Mouse (Mus musculus): ENCODE results near the gene Mlxip.

The Mlxip gene

GRCm38 (mm10) chr5:123394303-123394956 lies at the start of gene Mlxip:
Mlxip (plus strand) TSS chr5:123394798.
- peak; percentile 80 for DNase-seq (ENCODE audit: low read depth, low spot score)

DNA sequence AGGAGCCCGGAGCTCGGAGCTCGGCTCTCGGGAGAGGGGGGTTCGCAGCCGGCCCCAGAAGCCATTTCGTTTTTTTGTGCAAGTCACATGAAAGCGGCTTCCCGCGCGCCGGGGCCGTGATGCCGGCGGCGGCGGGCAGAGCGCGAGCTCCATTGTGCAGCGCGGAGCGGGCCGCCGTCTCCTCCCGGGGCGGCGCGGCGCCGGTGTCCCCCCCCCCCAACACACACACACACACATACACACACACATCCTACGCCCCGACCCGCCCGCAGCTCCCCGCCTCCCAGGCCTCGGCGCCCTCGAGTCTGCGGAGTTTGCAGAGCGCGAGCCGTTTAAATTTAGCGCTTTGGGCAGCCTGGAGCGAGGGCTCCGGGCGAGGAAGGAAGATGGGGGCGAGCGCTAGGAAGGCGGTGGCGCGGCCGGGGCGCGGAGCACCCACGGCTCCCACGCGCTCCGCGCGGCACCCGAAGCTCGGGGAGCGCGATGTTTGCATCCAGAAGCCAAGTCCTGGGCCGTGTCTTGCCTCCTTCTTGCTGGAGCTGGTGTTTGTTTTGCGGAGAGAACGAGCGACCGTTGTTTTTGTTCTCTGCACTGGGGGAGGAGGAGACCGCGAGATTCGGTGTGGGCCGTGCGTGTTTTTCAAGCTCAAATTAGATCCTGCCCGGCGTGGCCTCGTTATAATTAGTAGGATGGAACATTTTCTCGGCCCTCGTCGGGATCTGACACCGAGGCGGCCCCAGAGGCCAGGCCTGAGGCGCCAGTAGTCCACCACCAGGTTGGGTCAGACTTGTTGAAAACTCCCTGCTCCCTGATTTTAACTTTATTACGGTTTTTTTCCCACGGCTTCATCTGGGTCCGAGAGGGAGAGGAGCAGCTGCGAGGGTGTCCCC lies 49.4 kb upstream of the Mlxip start:
- DNase-seq (ENCODE audit: low read depth, low spot score) = no peak

GRCm38 (mm10) chr5:123345853-123346654 lies 48.5 kb upstream of the Mlxip start:
- peak; percentile 76 for DNase-seq (ENCODE audit: low read depth, low spot score)

DNA sequence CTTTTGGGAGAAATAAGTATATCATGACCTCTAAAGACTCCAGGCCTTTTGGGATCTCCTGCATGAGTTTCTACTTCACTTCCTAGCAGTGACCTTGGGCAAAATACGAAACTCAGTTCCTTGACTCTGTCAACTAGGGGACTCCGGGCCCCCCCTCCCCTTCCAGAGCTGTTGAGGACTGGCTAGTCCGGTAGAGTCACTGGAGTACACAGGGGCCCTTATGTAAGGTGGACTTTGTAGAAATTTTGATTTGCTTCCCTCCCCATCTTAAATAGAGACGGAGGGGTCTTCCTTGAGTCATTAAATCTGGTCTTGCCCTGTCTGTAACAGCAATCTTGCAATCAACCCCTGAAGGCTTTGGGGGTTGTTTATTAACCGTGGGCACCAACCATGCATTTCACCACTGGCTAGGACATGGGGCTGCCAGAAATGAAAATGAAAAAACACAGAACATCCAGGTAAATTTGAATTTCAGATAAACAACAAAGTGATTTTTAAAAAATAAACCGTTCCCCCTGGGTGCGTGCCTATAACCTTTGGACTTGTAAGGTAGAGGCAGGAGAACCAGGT lies 47.8 kb upstream of the Mlxip start:
- DNase-seq (ENCODE audit: low read depth, low spot score) = no peak

GRCm38 (mm10) chr5:123347985-123348384 lies 46.6 kb upstream of the Mlxip start:
- no peak for DNase-seq (ENCODE audit: low read depth, low spot score)

DNA sequence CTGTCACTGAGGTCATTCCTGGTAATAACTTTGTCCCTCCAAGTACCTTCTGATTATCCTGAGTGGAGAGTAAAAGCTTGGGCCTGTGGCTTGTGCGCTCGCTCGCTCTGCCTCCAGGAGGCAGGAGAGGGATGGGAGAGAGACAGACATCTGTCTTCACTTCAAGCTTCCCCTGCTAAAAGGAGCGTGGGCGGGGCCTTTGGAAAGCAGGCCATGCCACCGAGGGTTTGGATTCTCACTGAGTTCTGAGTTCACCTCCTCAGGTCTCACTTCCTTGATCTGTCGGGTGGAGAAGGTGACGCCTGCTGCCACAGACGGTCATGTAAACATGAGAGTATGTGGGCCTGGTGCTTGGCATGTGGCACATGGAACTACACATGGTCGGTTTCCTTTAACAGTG lies 44.2 kb upstream of the Mlxip start:
- no peak for DNase-seq (ENCODE audit: low read depth, low spot score)

DNA sequence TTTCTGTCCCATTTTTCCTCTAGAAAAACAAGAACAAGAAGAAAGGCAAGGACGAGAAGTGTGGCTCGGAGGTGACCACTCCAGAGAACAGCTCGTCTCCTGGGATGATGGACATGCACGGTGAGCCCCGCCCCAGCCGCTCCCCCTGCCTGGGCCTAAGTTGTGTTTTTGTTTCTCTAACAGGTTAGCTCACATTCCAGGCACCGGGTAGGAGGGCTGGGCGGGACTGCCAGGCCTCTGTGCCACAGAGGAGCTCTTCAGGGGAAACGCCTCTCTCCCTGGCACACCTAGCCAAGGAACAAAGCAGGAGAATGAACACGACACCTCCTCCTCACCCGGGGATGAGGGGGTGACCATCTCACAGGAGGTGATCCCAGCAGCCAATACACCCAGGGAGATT lies 38.7 kb upstream of the Mlxip start:
- no peak for DNase-seq (ENCODE audit: low read depth, low spot score)

GRCm38 (mm10) chr5:123357253-123357652 lies 37.3 kb upstream of the Mlxip start:
- no peak for DNase-seq (ENCODE audit: low read depth, low spot score)

DNA sequence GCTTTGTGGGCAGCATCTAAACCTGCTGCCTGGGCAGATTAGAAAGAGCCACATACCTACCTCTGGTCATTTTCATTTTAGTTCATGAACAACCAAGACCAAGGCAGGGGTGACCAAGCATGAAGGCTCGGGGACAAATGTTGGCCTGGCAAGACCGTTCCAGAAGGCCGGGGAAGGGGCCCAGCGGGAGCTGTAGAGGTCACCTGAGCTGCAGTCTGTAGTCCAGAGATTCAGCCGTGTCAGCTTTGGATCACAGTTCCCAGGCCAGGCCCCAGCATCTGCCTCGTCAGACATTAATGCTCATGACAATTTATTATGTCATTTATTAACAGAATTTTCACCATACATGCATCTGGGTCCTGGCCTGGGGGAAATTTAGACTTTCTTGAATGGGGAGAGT lies 35.2 kb upstream of the Mlxip start:
- DNase-seq (ENCODE audit: low read depth, low spot score) = no peak

DNA sequence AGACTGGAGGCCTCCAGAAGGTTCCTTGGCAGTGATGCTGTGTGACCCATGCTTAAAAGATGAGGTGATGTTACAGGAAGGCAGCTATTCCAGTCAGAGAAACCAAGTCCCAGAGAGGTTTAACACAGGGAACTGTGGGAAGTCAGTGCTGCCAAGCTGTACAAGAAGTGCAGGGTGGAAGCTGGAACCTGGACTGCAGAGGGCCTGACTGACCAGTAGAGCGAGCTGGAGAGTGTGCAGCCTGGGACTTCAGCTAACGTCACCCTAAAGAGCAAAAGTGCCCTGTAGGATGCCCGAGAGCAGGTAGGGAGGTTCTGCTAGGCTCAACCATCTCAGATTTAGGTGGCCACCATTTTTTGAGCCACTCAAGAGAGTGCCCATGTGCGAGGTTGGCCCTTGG lies 31.7 kb upstream of the Mlxip start:
- no peak for DNase-seq (ENCODE audit: low read depth, low spot score)

- DNase-seq (ENCODE audit: low read depth, low spot score) = no peak
These were observed 30.2 kb upstream of the Mlxip start for GRCm38 (mm10) chr5:123364302-123364971.

DNA sequence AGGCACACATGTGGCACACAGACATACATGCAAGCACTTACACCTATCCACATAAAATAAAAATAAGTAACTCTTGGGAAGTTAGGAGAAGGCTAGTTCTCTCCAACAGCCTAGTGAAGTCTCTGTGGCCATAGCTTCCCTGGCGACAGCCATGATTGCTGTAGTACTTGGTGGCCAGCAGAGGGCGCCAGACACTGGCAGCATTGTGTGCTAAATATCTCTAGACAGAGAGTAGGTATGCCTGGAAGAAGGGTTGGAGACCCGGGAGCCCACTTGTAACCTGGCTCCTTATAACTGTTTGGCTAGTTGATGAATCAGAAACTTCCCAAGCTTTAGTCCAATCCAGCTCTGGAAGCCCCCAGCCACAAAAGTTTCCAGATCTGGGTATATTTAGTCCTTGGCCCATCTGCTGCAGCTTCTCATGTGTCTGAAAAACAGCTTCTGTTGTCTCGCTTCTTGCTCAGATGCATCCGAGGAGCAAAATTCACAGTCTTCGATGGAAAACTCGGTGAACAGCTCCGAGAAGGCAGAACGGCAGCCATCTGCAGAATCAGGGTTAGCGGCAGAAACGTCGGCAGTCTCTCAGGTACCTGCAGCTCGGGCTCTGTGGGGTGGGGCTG lies 25.6 kb upstream of the Mlxip start:
- DNase-seq (ENCODE audit: low read depth, low spot score) = no peak

GRCm38 (mm10) chr5:123370049-123370448 lies 24.5 kb upstream of the Mlxip start:
- no peak for DNase-seq (ENCODE audit: low read depth, low spot score)

DNA sequence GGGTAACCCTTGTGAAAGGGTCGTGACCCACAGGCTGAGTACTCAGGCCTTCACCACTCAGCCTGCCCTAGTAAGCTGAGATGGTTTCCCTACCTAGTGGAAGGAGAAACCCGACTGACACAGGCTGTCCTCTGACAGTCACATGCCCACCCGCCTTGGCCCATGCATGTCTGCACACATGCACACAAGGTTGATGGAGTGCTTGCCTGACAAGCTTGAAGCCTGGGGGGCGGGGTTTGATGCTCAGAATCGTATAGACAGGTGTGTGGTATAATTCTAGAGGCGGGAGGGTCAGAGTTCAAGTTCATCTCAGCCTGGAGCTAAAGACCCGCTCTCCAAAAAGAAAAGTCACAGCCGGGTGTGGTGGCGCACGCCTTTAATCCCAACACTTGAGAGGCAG lies 19.3 kb upstream of the Mlxip start:
- no peak for DNase-seq (ENCODE audit: low read depth, low spot score)

DNA sequence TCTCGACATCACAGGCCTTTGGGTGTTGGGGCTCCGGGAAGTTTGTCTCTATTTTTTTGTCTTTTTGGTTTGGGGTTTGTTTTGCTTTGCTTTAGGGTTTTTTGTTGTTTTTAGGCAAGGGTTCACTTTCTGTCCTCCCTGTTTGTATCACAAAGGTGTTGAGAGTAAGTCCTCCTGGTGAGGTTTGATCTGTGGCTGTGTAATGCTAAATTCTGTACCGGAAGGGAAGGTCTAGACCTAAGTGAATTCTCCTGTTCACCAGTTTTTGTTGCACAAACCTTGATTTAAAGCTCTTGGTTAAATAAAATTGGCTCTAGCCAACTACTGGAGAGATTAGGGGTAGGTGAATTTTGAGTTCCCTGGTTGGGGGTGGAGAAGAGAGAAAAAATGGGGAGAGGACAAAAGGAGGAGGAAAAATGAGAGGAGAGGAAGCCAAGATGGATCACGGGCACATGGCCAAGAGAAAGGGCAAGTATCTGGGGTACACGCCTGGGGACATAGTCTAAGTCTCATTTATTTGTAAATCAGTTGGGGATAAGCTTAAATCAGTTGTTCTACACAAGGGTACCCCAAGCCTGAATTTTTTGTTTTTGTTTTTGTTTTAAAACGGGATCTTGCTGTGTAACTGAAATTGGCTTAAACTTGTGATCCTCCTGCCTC lies 18.7 kb upstream of the Mlxip start:
- DNase-seq (ENCODE audit: low read depth, low spot score) = no peak

GRCm38 (mm10) chr5:123376569-123376968 lies 18.0 kb upstream of the Mlxip start:
- DNase-seq (ENCODE audit: low read depth, low spot score) = no peak

DNA sequence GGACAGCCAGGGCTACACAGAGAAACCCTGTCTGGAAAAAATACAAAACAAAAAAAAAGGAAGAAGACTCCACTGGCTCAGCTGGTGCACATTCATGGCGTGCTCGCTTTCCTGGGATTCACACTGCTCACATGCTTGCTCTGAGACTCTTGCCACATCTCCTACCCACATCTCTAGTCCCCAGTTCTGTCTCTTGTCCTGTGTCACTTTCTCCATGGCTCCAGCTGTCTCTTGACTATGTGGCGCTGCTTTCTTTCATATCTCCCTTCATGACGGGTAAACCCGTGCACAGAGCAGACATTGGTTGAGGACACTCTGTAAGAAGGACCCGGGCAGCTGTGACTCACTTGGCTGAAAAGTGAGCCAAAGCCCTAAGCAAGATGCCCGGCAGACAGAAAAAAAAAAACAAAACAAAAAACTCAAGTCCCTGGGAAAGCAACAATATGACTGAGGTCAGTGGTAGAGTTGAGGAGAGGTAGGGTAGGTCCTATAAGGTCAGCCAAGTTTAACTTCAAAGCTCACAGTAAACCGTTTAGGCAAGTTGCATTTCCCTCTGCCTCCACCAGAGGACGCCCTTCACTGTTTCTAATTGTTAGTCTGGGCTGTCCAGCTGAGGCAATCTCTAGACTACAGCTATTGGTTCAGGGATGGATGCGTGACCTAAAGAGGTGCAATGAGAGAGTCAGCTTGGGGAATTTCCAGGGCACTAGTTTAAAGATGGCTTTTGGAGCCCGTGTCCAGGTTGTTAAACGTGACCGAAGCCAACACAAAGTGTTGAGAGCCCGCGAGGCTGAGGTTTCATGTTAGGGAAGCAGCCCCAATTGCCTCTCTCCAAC lies 17.3 kb upstream of the Mlxip start:
- DNase-seq (ENCODE audit: low read depth, low spot score) = peak; percentile 59

DNA sequence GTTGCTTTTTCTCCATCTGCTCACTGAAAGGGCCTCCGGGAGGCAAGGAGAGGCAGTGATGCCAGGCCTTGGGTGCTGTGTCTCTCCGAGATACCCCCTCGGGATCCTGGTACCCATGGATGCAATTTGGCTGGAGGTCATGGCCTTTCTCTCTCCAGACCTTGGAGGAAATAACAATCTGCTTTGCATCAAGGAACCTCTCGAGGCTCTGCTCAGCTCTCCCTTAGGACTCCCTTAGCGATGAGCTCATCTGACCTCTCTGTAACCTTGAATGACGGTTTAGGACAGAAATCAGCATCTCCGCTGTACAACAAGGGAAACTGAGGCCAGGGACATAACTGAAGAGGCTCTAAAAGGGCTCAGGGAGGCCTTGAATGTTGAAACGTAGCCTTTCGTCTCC lies 15.9 kb upstream of the Mlxip start:
- DNase-seq (ENCODE audit: low read depth, low spot score) = no peak

DNA sequence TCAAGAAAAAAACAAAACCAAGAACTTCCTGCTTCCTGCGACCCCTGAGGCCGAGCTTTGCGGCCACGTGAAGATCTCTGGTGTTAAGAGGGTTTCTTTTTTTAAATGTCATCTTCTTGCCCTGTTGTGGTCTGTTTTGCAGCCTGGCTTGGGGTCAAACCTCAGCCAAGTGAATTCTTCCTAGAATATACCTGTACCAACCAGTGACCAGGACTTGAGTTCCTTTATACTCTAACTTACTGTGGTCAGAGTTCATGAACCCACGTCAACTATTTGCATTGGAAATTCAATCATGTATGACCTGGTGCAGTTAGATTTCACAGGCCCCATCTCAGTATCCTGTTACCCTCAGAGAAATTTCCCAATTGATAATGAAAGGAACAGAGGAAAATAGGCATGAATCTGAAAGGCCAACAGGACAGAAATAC lies 15.1 kb upstream of the Mlxip start:
- DNase-seq (ENCODE audit: low read depth, low spot score) = no peak
